Mouse (Mus musculus): ENCODE results near the gene Tom1l2.

DNA sequence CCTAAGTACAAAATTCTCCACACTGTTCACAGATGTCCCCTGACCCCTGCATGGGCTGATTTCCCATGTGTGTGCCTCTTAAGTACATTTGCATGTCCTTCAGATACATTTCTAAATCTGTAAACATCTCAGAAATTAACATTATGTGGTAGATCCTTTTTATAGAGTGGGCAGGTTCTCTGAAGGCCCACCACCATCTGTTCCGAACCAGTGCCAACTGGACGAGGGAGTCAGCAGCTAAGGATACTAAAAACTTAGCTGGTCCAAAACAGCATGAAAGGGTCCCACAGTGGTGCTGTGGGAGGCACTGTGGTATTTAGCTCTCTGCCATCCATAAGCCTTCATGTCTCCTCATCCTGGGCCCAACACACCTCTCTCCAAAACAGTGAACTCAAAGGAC is 44.5 kb upstream of the Tom1l2 start:
- TF ChIP-seq CTCF (IDR thresholded peaks at IDR 0.05; ENCODE audit: low read depth), result no peak
- no peak for TF ChIP-seq EP300 (IDR thresholded peaks at IDR 0.05; ENCODE audit: low read depth)
